In the genomic region with DNA sequence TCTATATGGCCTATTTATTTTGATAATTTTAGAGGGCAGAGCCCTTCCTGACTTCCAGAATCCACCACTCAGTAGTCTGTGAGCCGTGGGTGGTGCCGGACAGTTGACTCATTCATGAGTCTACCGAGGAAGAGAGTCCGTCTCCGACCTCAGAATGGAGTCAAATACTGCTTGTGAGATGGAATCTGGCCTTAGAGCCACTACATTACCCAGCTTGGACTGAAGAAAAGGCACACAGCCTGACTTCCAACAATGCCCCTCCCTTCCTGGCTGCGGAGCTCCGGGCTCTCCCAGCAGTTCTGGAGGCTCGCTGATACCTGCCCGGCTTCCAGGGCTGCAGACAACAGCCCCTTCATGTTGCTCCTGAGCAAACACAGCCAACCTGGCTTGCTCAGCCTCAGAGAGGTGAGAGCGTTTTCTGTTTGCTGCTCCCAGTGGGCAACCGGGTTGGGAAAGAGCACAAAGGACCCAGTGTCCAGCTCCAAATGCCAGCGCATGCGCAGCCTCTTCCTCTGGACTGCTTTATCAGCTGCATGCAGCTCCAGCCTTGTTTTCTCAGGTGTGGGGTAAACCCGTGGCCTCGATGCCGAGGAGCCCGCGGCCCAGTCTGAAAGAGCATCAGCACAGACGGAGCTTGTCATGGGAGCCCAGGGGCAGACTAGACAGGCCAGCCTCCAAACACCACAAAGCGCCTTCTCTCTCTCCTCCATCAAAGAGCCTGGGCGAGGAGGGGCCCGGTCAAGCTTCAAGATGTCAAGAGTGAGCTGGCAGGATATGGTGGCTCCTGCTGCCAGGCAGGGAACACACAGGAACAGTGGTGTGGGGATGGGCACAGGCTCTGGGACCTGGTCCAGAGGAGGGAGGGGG, we compare ENCODE assay signal across 8 mouse cellular contexts. TPM values are rescaled to one million over a fixed set of nuclear protein-coding genes. Genes with fewer than 3 reads are reported as not detected.
DNase-seq lines count a peak whose midpoint lies in the region; ATAC-seq lines count a peak whose summit lies in the region.

No protein-coding gene starts in this region.

- 70% methylated on average over 22 of the region's 22 CpGs for WGBS in forebrain, embryonic 11.5 days
- 58% methylated on average over 22 of the region's 22 CpGs for WGBS in hindbrain, embryonic 11.5 days

- H3K27ac ChIP-seq in forebrain, embryonic 11.5 days (ENCODE audit: low read depth, low read length) = no peak overlapping the region
- peak overlapping the region; percentile 60 for H3K27ac ChIP-seq in hindbrain, embryonic 11.5 days (ENCODE audit: low read depth, low read length)

- no peaks in the 10 kb centered on the region for H3K9me3 ChIP-seq in forebrain, embryonic 11.5 days (ENCODE audit: control insufficient read depth, low read length)
- no peaks in the 10 kb centered on the region for H3K9me3 ChIP-seq in hindbrain, embryonic 11.5 days (ENCODE audit: control insufficient read depth, low read length)

- 0 out of 2 replicates have a peak overlapping the region, but pooled peaks have one; percentile 18 for H3K4me2 ChIP-seq in forebrain, embryonic 11.5 days (ENCODE audit: low read depth, low read length, severe bottlenecking)
- 0 out of 2 replicates have a peak overlapping the region, but pooled peaks have one; percentile 3 for H3K4me2 ChIP-seq in hindbrain, embryonic 11.5 days (replicated peaks; ENCODE audit: low read depth, low read length)

- H3K36me3 ChIP-seq in forebrain, embryonic 11.5 days (ENCODE audit: control insufficient read depth, insufficient read depth, low read length) = no peaks in the 10 kb centered on the region
- H3K36me3 ChIP-seq in hindbrain, embryonic 11.5 days (ENCODE audit: control insufficient read depth, insufficient read depth, low read length) = no peaks in the 10 kb centered on the region

- no peak overlapping the region for H3K4me3 ChIP-seq in forebrain, embryonic 11.5 days (ENCODE audit: low read depth, low read length)
- H3K4me3 ChIP-seq in hindbrain, embryonic 11.5 days (ENCODE audit: low read depth, low read length) = no peak overlapping the region

- no peaks in the 10 kb centered on the region for H3K27me3 ChIP-seq in forebrain, embryonic 11.5 days (ENCODE audit: control insufficient read depth, insufficient read depth, low read length)
- H3K27me3 ChIP-seq in hindbrain, embryonic 11.5 days (ENCODE audit: control insufficient read depth, insufficient read depth, low read length) = no peaks in the 10 kb centered on the region

- peak; percentile 28 for DNase-seq in gastrocnemius, postnatal 14 days
- no peak for DNase-seq in gastrocnemius, postnatal 4 days (ENCODE audit: low spot score in 2 of 2)
- DNase-seq in forebrain, embryonic 11.5 days (ENCODE audit: low spot score) = peak; percentile 68
- DNase-seq in hindbrain, embryonic 11.5 days (ENCODE audit: low spot score) = peak; percentile 67
- DNase-seq in layer of hippocampus, adult 8-10 months (ENCODE audit: low spot score in 2 of 2) = peak; percentile 49 to 63
- peak; percentile 45 to 71 for DNase-seq in lung, adult 18-20 months
- peak; percentile 76 to 79 for DNase-seq in right cerebral cortex, postnatal 10 days (ENCODE audit: low spot score in 2 of 2)
- no peak for DNase-seq in ovary, adult 18-20 months (ENCODE audit: low spot score)

- H3K4me1 ChIP-seq in forebrain, embryonic 11.5 days (replicated peaks; ENCODE audit: control insufficient read depth, insufficient read depth, low read length) = no peaks in the 10 kb centered on the region
- H3K4me1 ChIP-seq in hindbrain, embryonic 11.5 days (replicated peaks; ENCODE audit: control insufficient read depth, insufficient read depth, low read length) = no peaks in the 10 kb centered on the region

- H3K9ac ChIP-seq in forebrain, embryonic 11.5 days (ENCODE audit: low read length) = no peak overlapping the region
- no peak overlapping the region for H3K9ac ChIP-seq in hindbrain, embryonic 11.5 days (ENCODE audit: low read depth, low read length)

- no peak for ATAC-seq in forebrain, embryonic 11.5 days (replicated peaks; ENCODE audit: low FRiP score)
- ATAC-seq in hindbrain, embryonic 11.5 days (ENCODE audit: low FRiP score) = no peak

- intact Hi-C loops in gastrocnemius, postnatal 14 days (cut with DNase I; ENCODE audit: low total_unique reads) = no loop called here

RNA-seq across cellular contexts. Expression of a gene that starts 39.0 kb away (rescaled TPM):
- under 1 TPM; 0.84 to 0.98 TPM for total RNA-seq in gastrocnemius, postnatal 14 days (2021)
- total RNA-seq in gastrocnemius, postnatal 4 days (2021) = 1 to 10 TPM; 2.0 to 2.3 TPM
- 4.5 and 6.0 TPM in 2 replicates for polyA plus RNA-seq in forebrain, embryonic 11.5 days (2014; fragmentation: Nextera tagmentation; extraction: Ambion mirVana)
- polyA plus RNA-seq in hindbrain, embryonic 11.5 days (2014; fragmentation: Nextera tagmentation; extraction: Ambion mirVana) = 7.8 and 9.2 TPM in 2 replicates
- under 1 TPM in 3 of 4 experiments, not detected in 1; 0.37 to 0.66 (median 0.45) TPM for total RNA-seq in layer of hippocampus, adult 8-10 months (2022)

Comparison
In these comparisons a context has a peak if more than half of its experiments do, and no peak if none do; other contexts are left out.
1. DNase-seq: peak in gastrocnemius, postnatal 14 days (single experiment), forebrain, embryonic 11.5 days (single experiment), hindbrain, embryonic 11.5 days (single experiment), layer of hippocampus, adult 8-10 months (2 of 2), lung, adult 18-20 months (2 of 2) and right cerebral cortex, postnatal 10 days (2 of 2); none in gastrocnemius, postnatal 4 days (0 of 2) and ovary, adult 18-20 months (single experiment).